Mouse (Mus musculus): Measurements from ENCODE around the gene Kcna2.

GRCm38 (mm10) chr3:107096269-107096731 lies 4.6 kb upstream of the Kcna2 start:
- TF ChIP-seq CTCF (IDR thresholded peaks at IDR 0.05; ENCODE audit: borderline replicate concordance, insufficient read depth, low read depth, low read length) = peak; percentile 29; the same call in 1 of the 2 replicates
- no peak for TF ChIP-seq POLR2A (IDR thresholded peaks at IDR 0.05; ENCODE audit: borderline replicate concordance, insufficient read depth, low read length)
